Mouse (Mus musculus) stomach, postnatal 0 days (tissue): ENCODE measurements at regions not wholly inside any gene's neighbourhood (a gene's known extent, or its start where the extent isn't known, plus 50 kb on each side); places are given as distances from the start of the nearest gene placed in this dataset.

Experiments
- CTCF ChIP-seq: IDR thresholded peaks from 2 replicates; pipeline ENCODE4 v1.5.1; 2016; ENCODE audit warnings: antibody characterized with exemption, low read depth, mild to moderate bottlenecking, moderate library complexity
- EP300 ChIP-seq: optimal IDR thresholded peaks from 2 replicates; pipeline ENCODE3; 2016; ENCODE audit warnings: antibody characterized with exemption

DNA sequence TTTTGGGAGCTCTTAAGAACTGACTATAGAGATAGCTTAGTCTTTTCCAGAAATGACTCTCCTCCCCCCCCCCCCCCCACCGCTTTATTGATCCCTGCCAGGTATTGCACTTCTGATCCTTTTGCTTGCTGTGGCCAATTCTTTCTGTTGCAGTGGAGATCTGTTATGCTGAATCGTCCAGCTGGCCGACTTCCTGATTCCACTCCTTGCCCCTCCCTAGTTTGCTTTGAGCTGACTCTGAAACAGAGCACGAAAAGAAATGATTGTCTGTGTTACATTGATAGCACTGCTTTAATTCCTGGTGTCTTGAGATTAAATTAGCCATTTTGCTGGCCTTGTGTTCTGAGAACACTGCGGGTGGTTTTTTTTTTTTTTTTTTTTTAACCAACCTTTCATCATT is 233.5 kb upstream of the Rps6ka3 start:
- TF ChIP-seq CTCF (no peak), EP300 (no peak)
